Mouse (Mus musculus) bone marrow macrophage, adult 2 months (primary cell): Measurements from ENCODE around the gene Nadk. TPM values are rescaled to one million over a fixed set of nuclear protein-coding genes. Genes with fewer than 3 reads are reported as not detected.

Experiments used
- H3K27ac ChIP-seq: 2 replicates; pipeline ENCODE4 v1.5.1; 2012; ENCODE audit warnings: low read depth, low read length; ENCODE audit not compliant: insufficient read depth
- H3K4me1 ChIP-seq: 2 replicates; pipeline ENCODE4 v1.6.1; 2012; ENCODE audit warnings: low read length; ENCODE audit not compliant: control insufficient read depth, insufficient read depth
- H3K4me3 ChIP-seq: 2 replicates; pipeline ENCODE4 v1.5.1; 2012; ENCODE audit warnings: mild to moderate bottlenecking, low read length, moderate library complexity; ENCODE audit not compliant: insufficient read depth
- CTCF ChIP-seq: IDR thresholded peaks from 2 replicates; pipeline ENCODE4 v1.5.1; 2012; ENCODE audit warnings: low read depth, mild to moderate bottlenecking, low read length, moderate library complexity
- POLR2A ChIP-seq: IDR thresholded peaks from 2 replicates; pipeline ENCODE4 v1.6.1; 2012; ENCODE audit warnings: mild to moderate bottlenecking, low read depth, low read length, borderline replicate concordance
- polyA plus RNA-seq: library from polyadenylated mRNA; stranded (reverse); fragments of >200 nt; gene quantifications from 2 replicates; pipeline ENCODE4 v1.2.4, GENCODE M21; 2012; ENCODE audit not compliant: missing spikeins, insufficient read depth, insufficient read length

Nadk gene
- polyA plus RNA-seq = 342 and 382 TPM in 2 replicates

DNA sequence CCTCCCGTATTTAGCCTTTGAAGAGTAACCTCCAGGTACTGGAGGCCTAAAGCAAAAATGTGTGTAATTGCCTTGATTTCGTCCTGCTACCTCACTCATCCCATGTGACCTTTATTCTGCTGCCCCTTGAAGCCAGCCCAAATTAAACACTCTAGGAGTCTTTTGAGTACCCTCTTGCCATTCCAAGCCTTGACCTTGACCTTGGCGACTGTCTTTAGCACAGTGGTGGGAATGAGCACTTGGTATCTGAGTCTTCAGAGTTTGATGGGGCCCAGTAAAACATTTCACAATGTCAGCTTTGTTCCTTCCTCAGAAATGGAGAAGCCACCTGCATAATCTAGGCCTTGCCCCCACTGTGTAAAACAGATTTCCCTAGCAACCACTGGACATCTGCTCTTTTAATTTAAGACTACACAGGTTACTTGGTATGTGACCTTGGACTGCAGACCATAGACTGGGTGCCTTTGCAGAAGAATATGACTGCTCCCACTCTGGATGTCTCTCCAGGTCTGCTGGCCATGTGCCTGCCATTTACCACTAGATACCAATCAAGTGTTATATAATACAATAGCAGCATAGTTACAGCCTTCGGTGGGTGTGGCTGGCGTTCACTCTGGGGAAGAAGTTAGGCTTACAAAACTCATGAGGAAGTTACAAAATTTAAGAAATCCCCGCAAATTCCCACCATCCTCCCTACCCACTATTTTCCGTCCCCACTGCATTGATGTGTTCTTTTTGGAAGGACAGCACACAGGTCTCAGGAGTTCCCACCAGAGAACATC lies at the start of gene Nadk:
Gene Nadk (plus strand): TSS at position 718 of the 782 bp plus-strand sequence.
- H3K4me1 ChIP-seq = peaks cover 49% of the 10 kb centered on the region
- peak within 1 kb of the TSS; percentile 79 for H3K4me3 ChIP-seq
- no peak for TF ChIP-seq POLR2A
- TF ChIP-seq CTCF = no peak
- peak within 1 kb of the TSS; percentile 98 for H3K27ac ChIP-seq

DNA sequence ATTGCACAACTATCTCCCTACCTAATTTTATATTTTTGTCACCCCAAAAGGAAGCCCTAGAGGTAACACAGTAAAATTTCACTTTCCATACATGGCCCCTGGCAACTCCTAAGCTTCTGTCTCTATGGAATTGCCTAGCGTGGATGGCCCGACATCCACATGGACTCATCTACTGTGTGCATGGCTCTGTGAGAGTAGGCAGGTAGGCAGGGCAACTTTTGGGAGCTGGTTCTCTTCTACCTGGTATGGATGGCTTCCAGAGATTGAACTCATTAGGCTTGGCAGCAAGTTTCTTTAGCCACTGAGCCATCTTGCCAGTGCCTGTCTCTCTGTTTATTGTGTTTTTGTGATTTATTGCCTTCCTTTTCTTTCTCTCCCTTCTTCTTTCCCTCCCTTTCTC lies 47.4 kb upstream of the Nadk start:
- Histone ChIP-seq H3K4me3 (no peak overlapping the region), H3K4me1 (peaks cover 20% of the 10 kb centered on the region), H3K27ac (no peak overlapping the region)
- TF ChIP-seq POLR2A (no peak), CTCF (no peak)

DNA sequence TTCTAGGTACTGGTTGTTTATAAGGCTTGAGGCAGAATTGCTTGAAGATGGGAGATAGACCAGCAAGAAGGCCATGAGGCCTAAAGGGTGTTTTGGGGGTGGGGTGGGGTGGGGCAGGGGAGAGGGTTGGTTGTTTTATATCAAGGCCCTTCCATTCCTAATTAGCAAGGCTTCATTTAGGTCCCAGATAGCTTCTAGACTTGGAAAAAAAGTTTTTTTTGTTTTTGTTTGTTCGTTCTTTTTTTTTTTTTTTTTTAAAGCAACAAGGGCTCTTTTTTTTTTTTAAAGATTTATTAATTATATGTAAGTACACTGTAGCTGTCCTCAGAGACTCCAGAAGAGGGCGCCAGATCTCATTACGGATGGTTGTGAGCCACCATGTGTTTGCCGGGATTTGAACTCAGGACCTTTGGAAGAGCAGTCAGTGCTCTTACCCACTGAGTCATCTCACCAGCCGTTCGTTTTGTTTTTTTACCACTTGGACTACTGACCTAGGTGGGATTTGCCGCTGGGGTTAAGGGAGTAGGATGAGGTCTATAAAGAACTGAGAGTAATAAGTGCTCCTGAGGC lies 44.1 kb upstream of the Nadk start:
- no peak for TF ChIP-seq POLR2A
- peak; percentile 21; the same call in 1 of the 2 replicates for TF ChIP-seq CTCF
- H3K27ac ChIP-seq = no peak overlapping the region
- H3K4me1 ChIP-seq = peaks cover 6% of the 10 kb centered on the region
- no peak overlapping the region for H3K4me3 ChIP-seq

DNA sequence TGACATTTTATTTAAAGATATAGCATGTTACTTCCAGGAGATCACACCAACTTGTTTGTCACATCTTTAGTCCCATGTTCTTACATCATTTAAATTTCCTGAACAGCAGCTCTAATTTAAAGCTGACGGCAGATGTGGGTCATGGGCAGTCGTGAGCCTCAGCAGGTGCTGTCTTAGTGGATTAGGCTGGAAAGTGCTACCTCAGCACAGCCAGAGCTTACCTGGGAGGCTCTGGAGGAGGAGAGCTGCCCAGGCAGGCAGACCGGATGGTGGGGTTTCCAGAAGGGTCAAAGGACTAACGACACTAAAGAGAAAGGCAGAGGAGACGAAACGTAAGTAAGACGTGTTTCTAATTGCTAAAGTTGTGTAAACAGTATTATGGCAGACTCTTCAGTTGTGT lies 39.9 kb upstream of the Nadk start:
- Histone ChIP-seq H3K27ac (no peak overlapping the region), H3K4me3 (no peak overlapping the region), H3K4me1 (peaks cover 6% of the 10 kb centered on the region)
- TF ChIP-seq POLR2A (no peak), CTCF (no peak)

DNA sequence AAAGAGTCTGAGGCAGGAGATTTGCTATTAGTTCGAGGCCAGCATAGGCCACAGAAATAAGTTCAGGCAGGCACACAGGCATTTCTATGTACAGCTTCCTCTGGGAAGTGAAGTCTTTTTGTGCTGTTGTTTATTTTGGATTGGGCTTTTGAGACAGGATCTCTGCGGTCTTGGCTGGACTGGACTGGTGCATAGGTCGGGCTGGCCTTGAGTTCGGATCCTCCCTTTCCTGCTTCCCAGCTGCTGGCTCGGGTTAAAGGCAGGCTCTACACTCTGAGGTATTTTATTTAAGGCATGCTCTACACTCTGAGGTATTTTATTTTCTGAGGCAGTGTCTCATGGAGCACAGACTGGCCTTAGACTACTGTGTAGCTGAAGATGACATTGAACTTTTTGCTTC lies 36.4 kb upstream of the Nadk start:
- no peak overlapping the region for H3K4me3 ChIP-seq
- TF ChIP-seq POLR2A (no peak), CTCF (no peak)
- peaks cover 21% of the 10 kb centered on the region for H3K4me1 ChIP-seq
- no peak overlapping the region for H3K27ac ChIP-seq

GRCm38 (mm10) chr4:155529294-155529693 lies 32.9 kb upstream of the Nadk start:
- H3K4me1 ChIP-seq = peaks cover 19% of the 10 kb centered on the region
- no peak overlapping the region for H3K27ac ChIP-seq
- no peak overlapping the region for H3K4me3 ChIP-seq
- TF ChIP-seq POLR2A (no peak), CTCF (no peak)

GRCm38 (mm10) chr4:155549993-155550392 lies 12.2 kb upstream of the Nadk start:
- Histone ChIP-seq H3K4me1 (peaks cover 26% of the 10 kb centered on the region), H3K27ac (no peak overlapping the region), H3K4me3 (no peak overlapping the region)
- TF ChIP-seq CTCF (no peak), POLR2A (no peak)

GRCm38 (mm10) chr4:155550446-155550845 lies 11.7 kb upstream of the Nadk start:
- TF ChIP-seq CTCF (no peak), POLR2A (no peak)
- Histone ChIP-seq H3K4me3 (no peak overlapping the region), H3K4me1 (peaks cover 28% of the 10 kb centered on the region), H3K27ac (no peak overlapping the region)

- peaks cover 28% of the 10 kb centered on the region for H3K4me1 ChIP-seq
- TF ChIP-seq CTCF (no peak), POLR2A (no peak)
- H3K4me3 ChIP-seq = no peak overlapping the region
- no peak overlapping the region for H3K27ac ChIP-seq
Measured at GRCm38 (mm10) chr4:155551073-155551472, 11.1 kb upstream of the Nadk start.

DNA sequence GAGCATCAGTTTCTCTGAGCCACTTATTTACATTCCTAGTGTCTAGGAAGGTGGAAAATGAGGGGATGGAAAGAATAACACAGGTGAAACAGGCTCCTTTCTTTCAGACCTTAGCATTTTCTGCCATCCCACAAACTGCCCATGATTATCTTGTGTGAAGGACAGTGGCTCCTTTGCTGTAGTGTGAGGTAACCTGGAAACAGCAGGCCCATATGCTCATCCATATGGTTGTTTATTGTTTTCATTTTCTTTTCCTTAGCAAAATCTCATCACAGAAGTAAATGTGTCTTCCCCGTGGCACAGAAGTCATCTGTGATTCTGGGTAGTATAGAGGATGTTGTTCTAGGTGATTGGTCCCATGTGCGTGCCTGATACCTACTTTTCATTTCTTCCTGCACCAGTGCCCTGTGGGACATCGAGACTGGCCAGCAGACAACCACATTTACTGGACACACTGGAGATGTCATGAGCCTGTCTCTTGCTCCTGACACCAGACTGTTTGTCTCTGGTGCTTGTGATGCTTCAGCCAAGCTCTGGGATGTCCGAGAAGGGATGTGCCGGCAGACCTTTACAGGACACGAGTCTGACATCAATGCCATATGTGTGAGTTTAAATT lies 9.2 kb upstream of the Nadk start:
- H3K27ac ChIP-seq = no peak overlapping the region
- H3K4me1 ChIP-seq = peaks cover 28% of the 10 kb centered on the region
- no peak overlapping the region for H3K4me3 ChIP-seq
- TF ChIP-seq POLR2A (no peak), CTCF (no peak)
